Mouse (Mus musculus): ENCODE measurements around the gene Dnaaf3.
A peak's percentile ranks its signal among the peaks of the same experiment; 100 is the strongest.

Gene Dnaaf3

DNA sequence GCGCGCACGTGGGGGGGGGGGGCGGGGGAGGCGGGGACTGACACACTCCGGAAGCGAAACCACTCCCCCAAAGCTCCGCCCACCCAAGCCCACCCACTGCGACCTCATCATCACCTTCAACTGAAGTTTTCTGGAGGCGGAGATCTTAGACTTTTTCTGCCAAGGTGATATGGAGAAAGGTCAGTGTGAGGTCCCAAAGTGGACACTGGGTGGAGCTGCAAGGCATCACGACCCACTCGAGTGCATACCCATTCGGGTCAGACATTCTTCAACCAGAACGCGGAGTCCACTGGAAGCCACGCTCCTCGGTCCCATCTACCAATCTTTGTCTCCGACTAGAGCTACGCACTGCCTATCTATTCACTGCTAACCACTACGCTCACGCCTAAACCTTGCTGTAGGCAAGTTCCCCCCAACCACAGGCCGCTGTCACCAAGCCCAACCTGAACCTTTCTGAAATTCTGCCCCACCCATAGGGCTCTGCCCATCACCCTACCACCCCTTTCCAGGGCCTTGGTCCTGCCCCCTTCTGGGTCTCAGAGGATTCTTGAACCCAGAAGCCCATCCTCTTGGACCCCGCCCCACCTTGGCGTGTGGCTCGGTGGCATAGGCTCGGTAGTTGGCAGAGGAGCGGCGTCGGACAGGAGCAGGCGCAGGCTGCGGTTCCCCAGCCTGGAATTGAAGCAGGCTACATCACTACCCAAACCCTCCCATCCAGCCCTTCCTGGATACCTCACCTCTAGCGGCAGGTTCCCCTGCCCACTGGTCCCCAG, 10.8 kb downstream of the Dnaaf3 start:
- peak; percentile 41 for DNase-seq (ENCODE audit: low read depth)

DNA sequence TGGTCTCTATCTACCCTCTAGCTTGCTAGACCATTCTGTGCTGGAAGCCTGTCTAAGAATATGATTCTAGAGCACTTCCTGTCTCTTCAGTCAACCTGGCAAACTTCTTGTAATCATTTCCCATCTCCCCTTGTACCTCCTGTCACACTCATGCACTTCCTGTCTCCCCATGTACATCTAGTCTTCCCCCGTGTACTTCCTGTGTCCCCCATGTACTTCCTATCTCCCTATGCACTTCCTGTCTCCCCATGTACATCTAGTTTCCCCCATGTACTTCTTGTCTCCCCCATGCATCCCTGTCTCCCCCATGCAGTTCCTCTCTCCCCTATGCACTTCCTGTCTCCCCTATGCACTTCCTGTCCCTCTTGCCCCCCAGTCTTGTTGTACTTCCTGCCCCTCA, 13.8 kb downstream of the Dnaaf3 start:
- DNase-seq (ENCODE audit: low read depth): peak; percentile 47

DNA sequence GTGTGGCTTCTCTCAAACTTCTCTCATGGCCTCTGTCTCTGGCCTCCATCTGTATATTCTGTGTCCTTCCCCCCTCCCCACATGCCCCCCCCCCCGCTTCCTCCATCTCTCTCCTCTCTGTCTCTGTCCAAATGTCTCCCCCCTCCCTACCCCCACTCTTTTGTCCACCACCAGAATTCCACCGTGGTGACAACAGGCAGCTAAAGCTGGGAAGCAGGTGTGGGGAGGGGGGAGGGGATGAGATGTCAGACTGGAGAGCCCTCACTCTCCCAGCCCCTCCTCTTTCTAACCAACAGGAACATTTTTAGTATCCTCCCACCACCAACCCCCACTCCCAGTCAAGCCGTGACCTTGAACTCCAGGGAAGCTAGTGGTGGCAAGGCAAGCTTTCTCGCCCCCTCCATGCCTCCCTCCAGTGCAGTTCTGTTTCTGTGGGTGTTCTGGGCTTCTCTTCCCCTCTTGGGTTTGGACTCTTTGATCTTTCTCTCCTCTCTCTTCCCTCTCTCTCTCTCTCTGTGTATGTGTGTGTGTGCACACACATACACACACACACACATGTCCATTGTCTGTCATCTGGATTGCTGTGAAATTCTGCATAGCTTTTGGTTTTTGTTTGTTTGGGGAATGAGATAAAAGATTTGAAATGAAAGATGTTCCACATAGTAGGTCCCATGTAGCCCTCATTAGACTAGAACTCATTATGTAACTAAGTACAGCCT, 15.8 kb downstream of the Dnaaf3 start, which contains the start of gene Tnnt1:
Gene Tnnt1 (minus strand): TSS at position 51 of the 719 bp plus-strand sequence.
- DNase-seq (ENCODE audit: low read depth): no peak

DNA sequence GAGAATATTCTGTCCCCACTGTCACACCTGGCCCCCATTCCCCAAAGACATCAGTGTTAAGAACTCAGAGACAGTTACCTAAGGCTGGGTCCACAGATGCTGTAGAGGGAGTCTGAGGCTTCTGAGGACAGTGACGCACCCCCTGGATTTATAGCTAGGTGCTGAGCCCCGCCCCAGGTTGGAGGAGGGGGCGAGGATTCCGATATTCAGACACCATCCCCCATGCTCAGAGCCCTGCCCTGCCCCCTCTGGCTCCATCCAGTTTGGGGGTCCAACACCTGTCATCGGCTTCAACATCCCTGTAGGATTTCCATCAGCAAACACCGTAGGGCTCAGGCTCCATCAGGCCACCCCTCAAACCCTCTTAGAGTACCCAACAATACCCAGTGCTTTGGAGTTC, 16.4 kb downstream of the Dnaaf3 start:
- DNase-seq (ENCODE audit: low read depth): no peak

DNA sequence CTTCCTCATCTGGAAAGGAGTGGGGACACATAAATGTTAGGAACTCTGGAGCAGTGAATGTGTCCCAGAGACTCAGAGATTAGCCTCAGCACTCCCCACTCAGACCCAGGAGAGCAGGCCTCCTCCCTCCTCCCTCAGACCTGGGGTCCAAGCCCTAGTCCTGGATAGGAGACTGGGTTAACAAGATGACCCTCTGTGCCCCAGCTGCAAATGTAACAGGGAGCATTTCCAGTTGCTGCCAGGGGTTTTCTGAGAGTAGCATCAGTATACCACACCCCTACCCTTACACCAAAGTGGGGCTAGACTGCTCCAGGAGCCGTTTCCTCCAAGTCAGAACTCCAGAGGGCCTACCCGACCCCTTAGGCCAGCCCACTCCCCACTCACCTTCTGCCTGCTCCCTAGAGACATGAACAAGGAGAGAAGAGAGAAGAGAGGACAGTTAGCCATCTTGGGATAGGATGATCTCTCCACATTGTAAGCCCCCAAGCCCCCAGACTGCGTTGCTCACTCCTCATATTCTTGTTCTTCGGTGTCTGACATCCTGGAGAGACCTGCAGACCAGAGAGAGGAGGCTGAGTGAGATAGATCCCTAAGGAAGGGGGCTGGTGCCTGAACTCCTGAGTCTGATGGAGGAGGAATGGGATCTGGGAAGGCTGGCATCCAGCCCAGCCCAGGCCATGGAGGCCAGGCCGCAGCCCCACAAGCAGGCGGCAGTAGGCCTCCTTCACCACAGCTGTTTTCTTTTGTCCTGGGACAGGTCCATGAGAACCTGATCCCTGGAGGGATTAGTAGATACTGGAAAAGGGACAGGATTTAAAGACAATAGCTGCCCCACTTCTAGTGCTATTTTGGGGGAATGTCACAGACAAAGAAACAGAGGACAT, 18.2 kb downstream of the Dnaaf3 start:
- DNase-seq (ENCODE audit: low read depth): no peak

DNA sequence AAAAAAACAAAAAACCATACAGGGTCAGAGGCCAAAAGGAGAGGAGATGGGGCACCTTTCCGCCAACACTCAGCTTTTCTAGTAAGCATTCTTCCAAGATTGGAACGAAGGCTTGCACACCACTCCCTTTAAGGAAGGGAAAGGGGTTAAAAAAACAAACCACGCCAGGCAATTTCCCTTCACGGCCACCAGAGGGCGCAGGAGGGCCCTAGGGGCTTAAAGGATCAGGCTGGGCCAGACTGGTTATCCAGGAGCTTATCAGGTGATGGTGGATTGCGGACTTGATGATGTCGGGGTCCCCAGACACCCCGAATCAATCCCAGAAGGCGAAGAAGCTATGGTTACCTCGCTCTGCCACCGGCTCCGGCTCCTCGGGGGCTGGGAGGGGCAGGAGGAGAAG, 19.0 kb downstream of the Dnaaf3 start:
- peak; percentile 84 for DNase-seq (ENCODE audit: low read depth)

DNA sequence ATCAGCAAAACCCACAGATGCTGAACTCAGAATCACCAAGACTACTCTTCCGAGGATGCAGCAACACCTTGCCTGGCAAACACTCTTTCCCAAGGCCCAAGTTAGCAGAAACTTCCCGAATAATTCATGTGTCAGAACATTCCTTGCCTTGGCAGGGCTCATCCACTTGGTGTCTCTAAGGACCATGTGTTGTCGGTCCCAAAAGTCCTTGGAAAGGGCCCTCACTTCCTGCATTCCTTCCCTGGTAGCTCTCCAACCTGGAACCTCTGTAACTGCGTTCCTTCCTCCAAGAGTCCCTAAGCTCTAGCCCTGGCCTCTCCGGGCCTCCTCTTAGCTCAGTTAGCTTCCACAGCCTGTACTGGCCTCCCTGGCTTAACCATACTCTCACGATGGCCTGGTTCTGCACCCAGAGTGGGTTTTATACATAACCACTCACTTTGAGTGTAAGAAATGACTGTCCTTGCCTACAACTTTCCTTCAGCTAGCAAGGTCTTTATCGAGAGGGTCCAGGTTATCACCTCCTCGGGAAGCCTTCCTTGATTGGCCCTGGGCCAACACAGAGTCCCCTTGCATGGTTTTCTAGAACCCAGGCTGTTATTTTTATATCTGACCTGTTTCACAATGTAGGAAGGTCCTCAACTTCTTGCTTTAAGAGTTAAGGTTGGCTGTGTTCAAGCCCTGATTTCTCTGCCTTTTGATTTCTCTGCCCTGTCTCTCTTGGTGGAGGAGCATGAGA, 20.6 kb downstream of the Dnaaf3 start:
- DNase-seq (ENCODE audit: low read depth): no peak

DNA sequence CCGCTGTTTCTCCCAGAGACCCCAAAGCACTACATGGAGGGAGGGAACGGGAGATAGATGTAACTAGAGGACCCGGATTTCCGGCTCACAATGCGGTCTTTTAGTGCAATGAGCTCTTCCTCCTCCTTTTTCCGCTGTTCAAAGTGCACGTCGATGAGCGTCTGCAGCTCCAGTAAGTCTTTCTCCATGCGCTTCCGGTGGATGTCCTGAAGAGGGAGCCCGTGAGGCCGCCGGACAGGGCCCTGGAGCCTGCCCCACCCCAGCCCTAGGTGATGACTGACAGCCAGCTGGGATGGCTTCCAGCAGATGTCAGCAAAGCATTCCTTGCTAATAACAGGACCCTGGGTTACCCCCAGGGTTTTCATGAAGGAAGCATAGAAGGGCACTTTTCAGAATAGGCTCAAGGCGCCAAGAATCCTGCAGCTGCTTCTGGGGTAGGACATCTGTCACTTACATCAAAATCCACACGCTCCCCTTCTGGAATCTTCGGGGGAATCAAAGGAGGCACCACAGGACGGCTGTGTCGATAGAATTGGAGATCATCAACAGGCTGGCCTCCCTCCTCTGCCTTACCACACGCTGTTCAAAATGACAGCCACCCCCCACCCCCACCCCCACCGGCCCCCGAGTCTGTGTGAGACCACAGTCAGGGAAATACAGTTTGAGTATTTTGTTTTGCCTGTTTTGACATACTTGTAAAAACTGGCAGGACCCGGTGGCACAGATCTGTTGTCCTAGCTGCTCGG, 22.2 kb downstream of the Dnaaf3 start:
- DNase-seq (ENCODE audit: low read depth): peak; percentile 86

DNA sequence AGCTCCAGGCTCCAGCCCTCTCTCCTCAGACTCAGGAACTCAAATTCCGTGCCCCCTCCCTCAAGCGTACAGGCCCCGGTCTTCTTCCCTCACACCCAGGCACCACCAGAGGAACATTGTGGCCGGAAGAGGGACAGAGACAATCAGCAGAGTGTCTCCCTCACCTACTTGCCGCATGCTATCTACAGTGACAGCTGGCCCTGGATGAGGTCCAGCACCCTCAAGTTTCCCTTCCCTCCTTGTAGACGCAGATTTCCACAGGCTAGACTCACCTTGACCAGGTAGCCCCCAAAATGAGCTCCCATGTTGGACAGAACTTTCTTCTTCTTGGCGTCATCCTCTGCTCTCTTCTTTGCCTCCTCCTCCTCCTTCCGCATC, 23.5 kb downstream of the Dnaaf3 start:
- no peak for DNase-seq (ENCODE audit: low read depth)

DNA sequence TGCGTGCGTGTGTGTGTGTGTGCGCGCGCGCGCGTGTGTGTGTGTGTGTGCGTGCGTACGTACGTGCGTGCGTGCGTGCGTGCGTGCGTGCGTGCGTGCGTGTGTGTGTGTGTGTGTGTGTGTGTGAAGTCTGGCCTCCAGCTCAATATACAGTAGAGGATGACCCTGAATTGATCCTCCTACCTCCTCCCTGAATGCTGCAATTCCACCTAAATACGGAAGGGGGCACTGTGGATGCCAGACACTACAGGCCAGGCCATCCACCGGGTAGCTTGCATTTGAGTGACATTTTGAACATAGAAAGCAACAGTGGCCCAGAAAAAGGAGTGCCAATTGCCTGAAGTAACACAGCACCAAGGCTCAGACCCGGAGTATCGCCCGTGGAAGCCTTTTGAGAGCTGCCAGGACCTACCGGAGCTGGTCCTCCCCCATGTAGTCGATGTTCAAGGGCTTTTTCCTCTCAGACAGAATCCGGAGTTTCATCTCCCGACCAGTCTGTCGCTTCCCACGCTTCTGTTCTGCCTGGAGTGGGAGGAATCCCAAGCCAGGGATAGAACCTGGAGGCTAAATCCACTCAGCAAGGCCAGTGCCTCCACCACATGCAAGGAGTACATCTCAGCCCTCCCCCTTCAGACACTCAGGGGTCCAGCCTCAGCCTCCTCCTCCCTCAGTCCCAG, 24.1 kb downstream of the Dnaaf3 start:
- peak; percentile 39 for DNase-seq (ENCODE audit: low read depth)

DNA sequence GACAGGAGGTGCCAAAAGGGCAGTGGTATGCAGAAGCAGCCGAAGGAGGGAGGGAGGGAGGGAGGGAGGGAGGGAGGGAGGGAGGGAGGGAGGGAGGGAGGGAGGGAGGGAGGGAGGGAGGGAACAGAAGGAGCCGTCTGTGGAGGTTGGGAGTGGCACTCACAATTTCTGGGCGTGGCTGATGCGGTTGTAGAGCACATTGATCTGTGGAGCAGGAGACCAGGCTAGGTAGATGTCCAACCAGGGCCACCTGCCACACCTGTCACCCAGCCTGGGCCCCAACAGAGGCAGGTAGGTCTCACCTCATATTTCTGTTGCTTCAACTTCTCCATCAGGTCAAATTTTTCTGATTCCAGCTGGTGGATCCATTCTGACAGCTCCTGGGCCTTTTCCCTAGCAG, 25.0 kb downstream of the Dnaaf3 start:
- no peak for DNase-seq (ENCODE audit: low read depth)

DNA sequence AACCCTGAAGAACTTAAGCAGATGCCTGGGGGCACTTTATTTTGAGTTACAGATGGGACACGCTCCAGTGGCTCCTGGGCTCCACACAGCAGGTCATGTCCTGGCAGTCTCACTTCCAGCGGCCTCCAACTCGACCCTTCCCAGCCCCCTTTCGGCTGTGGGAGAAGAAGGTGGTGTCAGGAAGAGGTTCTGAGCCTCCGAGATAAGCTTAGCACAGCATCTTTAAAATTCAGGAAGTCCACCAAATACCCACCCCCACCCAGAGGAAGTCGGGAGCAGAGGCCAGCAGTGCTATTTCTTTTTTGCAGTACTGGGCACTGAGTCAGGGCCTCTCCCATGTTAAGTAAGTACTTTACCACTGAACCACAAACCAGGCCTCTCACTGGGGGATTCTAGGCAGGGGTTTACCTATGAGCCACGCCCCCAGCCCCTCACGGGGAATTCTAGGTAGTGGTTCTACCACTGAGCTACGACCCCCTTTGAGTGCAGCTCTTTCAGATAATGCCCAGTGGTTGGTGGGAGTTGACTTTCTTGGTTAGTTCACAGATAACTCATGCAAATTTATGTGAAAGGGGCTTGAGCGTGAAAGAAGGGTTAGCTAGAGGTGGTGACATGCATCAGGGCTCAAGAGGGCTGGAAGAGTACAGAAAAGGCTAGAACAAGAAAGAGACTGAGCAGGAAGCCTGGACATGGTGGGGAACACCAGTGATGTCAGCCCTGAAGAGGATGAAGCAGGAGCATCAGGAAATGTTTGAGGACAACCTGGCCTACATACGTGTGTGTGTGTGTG, 27.4 kb downstream of the Dnaaf3 start:
- DNase-seq (ENCODE audit: low read depth): no peak

DNA sequence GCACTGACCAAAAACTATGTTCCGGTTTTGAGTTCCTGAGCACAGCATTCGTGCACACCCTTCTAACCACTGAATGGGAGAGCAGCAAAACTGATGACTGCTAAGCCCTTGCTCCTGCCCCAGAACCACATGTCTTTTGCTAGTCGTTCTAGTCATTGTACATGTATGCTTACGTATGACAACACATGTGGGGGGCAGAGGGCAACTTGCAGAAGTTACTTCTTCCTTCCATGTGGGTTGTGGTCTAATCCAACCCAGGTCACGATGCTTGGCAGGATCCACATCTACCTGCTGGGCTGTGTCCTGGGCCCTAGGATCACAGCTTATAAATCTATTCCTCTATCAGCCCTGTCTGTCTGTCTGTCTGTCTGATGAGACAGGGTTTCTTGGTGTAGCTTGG, 28.4 kb downstream of the Dnaaf3 start:
- DNase-seq (ENCODE audit: low read depth): no peak

DNA sequence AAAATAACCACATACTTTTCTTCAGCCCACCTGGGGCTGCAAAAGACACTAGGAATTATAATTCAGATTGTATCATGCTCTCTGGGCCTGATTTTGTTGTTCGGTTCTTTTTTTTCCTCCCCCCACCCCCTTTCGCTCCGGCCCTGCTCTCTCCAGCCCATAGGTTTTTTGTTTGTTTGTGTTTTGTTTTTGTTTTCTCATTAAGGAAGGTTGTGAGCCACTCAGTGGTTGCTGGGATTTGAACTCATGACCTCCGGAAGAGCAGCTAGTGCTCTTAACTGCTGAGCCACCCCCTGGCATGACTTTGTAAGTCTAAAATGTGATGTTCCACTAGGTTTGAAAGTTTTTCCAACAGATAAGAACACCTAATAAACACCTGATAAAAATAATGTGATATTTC, 29.2 kb downstream of the Dnaaf3 start:
- no peak for DNase-seq (ENCODE audit: low read depth)

DNA sequence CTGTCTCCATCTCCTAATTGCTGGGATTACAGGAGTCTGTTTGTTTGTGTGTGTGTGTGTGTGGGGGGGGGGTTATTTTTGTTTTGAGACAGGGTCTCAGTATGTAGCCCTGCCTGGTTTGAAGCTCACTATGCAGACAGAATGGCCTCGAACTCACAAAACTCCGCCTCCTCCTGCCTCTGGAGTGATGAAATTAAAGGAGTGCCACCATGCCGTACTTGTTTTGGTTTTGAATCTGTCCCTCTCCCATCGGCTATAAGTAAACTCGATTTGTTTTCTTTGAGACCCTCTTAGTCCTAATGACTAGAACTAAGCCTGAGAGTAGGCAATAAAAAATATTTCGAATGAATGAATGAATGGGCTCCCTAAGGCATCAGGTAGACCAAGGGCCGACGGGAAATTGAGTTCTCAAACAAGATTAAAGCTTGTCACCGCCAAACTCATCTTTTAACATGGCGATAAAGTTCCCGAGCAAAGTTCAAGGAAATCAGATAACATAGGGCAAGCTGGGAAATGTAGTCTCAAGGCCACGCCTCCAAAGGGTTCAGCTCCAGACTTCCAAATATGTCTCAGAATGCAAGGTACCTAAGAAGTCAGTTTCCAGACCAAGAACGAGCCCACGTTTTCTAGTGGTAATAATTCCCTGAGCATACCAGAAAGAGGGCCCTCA, 29.7 kb downstream of the Dnaaf3 start:
- peak; percentile 51 for DNase-seq (ENCODE audit: low read depth)

DNA sequence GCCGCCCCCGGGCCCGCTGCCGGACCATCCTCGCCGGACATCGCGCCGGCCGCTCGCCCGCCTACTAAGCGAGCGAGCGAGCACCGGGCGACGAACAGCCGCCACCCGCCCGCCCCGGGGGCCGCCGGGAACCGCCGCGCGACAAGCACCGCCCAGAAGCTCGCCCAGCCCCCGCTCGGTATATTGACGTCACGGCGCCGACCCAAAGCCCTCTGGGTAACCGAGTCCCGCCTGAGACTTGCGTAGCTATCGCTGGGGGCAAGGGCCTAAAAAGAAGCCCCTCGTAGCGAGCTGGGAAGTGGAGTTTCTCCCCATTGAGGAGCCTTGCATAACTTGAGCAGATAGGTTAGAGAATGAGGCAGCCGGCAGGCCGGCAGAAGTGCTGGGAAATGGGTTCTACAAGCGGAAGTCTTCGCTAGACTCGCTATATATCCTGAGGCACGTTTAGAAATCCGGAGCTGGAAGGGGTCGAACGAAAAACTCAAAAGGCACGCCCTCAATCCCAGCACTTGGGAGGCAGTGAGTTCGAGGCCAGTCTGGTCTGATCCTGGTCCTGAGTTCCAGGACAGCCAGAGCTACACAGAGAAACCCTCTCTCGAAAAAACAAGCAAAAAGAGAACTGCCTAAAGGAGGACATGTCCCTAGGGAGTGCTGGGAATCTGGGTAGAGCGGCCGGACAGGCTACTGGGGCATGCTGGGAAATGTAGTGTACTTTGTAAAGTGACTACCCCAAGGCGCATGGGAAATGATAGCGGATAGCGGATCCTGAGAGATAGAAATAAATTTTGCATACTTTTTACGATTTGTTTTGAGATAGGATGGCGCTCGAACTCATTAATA, 30.5 kb downstream of the Dnaaf3 start, which contains the start of gene Ppp1r12c:
Gene Ppp1r12c (minus strand): TSS at position 123 of the 840 bp plus-strand sequence.
- peak; percentile 95 for DNase-seq (ENCODE audit: low read depth)

DNA sequence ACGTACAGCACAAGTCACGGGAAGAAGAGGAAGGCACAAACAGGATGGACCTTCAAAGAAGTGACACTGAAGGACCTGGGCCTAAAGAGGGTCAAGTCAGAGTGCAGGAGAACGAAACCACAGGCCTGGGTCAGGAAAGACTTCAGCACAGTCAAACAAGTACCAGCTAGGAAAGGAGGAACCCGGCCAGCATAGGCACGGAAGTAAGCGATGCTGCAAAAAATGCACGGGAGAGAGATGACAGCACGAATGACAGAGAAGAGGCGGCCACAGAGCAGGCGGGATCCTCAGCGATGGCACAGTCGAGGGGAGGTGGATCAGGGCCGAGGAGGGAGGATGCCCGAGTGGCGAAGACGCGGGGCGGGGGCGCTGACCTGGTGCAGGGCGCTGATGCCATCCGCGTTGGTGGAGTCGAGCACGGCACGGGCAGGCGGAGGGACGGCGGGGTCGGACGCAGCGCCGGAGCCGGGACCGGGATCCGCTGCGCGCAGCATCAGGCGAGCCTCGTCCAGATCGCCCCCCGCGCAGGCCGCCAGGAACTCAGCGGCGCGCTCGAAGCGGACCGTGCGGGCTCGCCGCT, 31.3 kb downstream of the Dnaaf3 start:
- DNase-seq (ENCODE audit: low read depth): peak; percentile 80

DNA sequence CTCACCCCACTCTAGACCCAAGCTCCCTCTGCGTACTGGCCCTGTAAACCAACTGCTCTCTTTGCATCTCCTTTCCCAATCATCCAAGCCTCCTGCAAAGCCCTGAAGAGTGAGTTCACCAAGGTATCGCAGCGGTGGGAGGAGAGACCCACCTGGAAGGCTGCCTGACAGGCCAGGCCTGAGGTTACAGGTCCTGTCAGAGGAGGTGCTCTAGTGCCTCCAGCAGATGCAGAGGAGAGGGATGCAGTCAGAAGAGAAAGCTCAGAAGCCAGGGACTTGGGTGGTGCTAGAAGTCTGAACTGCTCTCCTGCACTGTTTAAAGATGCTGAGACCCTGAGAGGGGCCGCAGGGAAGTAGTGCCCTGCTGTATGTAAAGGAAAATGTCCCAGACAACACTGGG, 33.2 kb downstream of the Dnaaf3 start:
- no peak for DNase-seq (ENCODE audit: low read depth)

Measured in induced T-regulatory cell, adult 2 months (primary cell).